Mouse (Mus musculus) kidney, postnatal 14 days (tissue): ENCODE measurements around the gene Smyd3.
"Not testable (repeated sequence)": the region's sequence is repeated elsewhere in the genome, so short reads cannot be mapped to it uniquely, and the experiment has no call there.

Experiments used
- DNase-seq: peaks from one replicate; pipeline ENCODE4 v3.0.0; 2022; ENCODE audit warnings: mixed read lengths

Gene Smyd3

GRCm38 (mm10) chr1:179373911-179374310, 143.9 kb downstream of the Smyd3 start:
- no peak for DNase-seq

GRCm38 (mm10) chr1:179371191-179371590, 146.7 kb downstream of the Smyd3 start:
- no peak for DNase-seq

GRCm38 (mm10) chr1:179368426-179369010, 149.3 kb downstream of the Smyd3 start:
- DNase-seq: no peak

DNA sequence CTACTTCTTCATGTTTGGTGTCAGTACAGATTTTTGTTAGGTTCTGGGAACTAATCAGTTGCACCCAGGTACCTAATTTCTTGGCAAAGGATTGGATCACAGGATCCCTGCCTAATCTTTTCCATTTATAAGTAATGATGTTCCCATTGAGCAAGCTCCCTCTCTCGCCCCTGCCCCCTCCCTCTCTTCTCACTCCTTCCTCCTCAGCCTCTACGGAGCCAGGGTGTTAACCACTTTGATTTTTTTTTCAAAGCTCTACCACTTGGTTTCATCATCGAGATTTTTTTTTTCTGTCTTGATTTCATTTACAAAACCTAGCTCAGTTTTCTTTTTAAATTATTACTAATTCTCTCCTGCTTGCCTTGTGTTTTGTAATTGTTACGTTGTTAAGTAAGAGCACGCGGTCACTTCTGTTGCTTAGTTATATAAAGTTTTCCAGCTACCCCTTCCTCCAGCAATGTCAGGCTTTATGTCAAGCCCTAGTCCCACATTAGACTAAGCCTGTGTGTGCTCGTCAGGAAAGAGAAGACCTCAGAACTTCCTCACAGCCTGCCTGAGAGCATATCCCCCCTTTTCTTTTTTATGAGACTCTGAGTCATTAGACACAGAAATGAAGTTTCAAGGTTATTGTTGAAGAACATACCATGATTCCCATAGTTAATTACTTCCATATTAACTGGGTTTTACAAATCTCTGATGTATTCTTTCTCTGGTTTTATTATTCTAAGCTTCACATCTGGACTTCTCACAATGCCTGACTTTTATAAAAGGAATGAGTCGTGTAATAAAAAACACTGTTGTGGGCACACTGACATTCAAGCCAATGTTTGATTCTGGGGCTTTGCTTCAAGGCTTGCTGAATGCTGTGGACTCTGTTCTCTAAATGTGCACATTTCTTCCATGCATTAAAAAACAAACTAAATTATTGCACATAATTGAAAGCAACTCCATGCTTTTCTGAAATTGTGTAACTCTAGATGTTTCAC, 156.1 kb downstream of the Smyd3 start:
- DNase-seq: no peak

- no peak for DNase-seq
Measured at GRCm38 (mm10) chr1:179357111-179357510, 160.7 kb downstream of the Smyd3 start.

GRCm38 (mm10) chr1:179354250-179354649, 163.6 kb downstream of the Smyd3 start:
- DNase-seq: peak; percentile 17

- no peak for DNase-seq
Measured at GRCm38 (mm10) chr1:179345318-179345925, 172.4 kb downstream of the Smyd3 start.

- DNase-seq: no peak
Measured at GRCm38 (mm10) chr1:179343426-179343825, 174.4 kb downstream of the Smyd3 start.

- DNase-seq: no peak
Measured at GRCm38 (mm10) chr1:179341589-179341988, 176.3 kb downstream of the Smyd3 start.

- no peak for DNase-seq
Measured at GRCm38 (mm10) chr1:179339066-179339465, 178.8 kb downstream of the Smyd3 start.

- no peak for DNase-seq
Measured at GRCm38 (mm10) chr1:179337529-179337928, 180.3 kb downstream of the Smyd3 start.

- DNase-seq: no peak
Measured at GRCm38 (mm10) chr1:179326965-179327308, 190.9 kb downstream of the Smyd3 start.

DNA sequence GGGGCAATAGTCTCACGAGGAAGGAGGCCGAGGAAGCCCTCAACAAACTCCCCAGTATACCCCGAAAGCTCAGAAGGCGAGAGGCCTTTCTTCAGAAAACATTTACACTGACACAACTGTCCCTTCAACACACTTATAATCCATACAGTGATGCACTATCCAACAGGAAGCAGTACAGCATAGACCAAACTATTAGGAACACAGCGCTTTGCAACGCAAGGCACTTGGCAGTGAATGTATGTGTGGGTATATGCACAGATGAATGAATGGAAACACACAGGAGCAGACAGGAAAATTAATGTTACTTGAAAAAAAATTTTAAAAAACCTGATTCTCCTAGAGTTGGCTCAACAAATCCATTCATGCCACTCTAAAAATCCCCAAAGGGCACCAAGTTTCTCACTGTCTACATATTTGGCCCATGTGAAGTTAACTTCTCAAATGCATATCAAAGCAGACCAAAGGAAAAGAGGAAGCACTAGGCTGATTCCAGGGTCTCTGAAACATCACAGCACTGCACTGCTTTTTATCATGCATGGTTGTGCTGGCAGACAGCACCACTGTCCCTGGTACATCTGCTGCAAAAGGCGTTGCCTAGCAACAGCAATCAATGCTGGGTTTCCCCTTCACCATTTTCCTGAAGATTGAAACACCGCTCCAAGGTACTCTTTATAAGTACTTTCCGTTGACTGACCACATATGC, 191.4 kb downstream of the Smyd3 start:
- no peak for DNase-seq

DNA sequence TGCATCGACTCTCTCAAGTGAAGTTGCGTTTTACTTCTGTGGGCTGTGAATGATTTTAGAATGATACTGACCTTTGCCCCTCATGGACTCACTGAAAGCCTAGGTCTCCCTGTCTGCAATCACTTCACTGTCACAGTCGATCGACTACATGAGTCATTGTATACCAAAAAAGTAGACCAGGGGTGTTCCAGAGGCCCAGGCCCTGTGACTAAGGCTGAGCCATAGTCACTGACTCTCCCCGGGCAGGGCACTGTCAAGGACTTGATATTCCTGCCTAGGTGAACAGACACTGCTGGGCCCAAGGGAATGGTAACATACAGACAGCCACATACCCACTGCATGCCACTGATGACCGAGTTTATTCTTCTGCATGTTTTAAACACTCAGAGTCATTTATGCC, 193.6 kb downstream of the Smyd3 start:
- DNase-seq: no peak

DNA sequence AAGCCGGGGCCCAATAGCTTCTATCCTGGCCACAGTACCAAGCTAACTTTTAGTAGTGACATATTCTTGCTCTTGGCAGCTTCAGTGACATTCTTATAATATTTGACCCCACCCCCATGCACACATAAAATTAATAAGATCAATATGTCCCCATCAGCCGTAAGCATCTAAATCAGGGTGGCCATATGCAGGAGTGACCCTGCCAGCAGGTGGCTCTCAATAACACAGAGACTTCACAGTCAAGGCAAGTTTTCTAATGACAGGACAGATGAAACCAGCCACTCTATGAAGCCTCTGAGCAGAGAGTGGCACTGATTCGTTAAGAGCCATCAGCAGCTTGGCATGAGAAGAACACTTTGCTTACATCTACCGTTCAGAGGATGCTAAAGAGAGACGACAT, 204.2 kb downstream of the Smyd3 start:
- DNase-seq: peak; percentile 7

DNA sequence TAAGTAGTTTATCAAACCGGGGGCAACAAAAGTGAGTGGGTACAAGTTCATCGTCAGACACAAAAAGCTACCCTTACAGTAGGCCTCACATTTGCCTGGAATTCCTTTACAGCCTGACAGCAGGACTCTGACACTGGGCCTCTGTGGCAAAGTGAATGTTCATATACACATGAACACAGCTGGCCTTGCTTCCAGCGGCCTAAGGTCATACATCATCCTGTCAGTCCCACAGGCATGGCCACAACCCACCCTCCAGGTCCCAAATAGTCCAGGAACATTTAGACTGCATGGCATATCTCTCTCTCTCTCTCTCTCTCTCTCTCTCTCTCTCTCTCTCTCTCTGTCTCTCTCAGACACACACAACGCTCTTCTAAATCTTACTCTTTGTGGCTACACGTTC, 208.4 kb downstream of the Smyd3 start:
- DNase-seq: no peak

- no peak for DNase-seq
Measured at GRCm38 (mm10) chr1:179302446-179303230, 215.2 kb downstream of the Smyd3 start.

GRCm38 (mm10) chr1:179295626-179296025, 222.2 kb downstream of the Smyd3 start:
- no peak for DNase-seq

GRCm38 (mm10) chr1:179293772-179294353, 224.0 kb downstream of the Smyd3 start:
- no peak for DNase-seq

- DNase-seq: not testable (repeated sequence)
Measured at GRCm38 (mm10) chr1:179290181-179290580, 227.7 kb downstream of the Smyd3 start.

- no peak for DNase-seq
Measured at GRCm38 (mm10) chr1:179289744-179290143, 228.1 kb downstream of the Smyd3 start.

DNA sequence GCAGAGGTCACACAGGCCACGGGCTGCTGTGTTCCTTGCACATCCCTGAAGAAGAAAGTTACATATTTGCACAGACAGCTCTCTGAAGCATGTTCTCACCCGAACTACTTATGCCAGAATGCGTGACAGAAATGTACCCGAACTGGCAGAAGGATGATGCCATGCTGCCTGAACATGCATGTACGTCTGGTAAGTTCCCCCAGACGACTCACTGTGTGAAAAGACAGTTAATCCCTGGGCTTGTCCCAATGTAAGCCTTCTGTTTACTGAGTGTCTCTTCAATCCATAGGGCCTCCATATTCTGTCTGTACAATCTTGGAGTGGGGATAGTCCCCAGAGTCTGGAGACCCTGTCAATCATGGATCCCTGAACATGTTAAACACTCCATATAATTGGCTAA, 231.1 kb downstream of the Smyd3 start:
- DNase-seq: no peak
